Mouse (Mus musculus) retina, postnatal 1 day (tissue): ENCODE measurements around the gene Tpd52l2.

ENCODE experiments used
- DNase-seq: peaks from one replicate; pipeline ENCODE4 v3.0.0-alpha.2; 2012

The Tpd52l2 gene

GRCm38 (mm10) chr2:181541761-181542380, 44.9 kb downstream of the Tpd52l2 start:
- DNase-seq, result no peak

- DNase-seq, result no peak
Measured at GRCm38 (mm10) chr2:181546142-181546541, 49.2 kb downstream of the Tpd52l2 start.

GRCm38 (mm10) chr2:181548227-181548626, 51.3 kb downstream of the Tpd52l2 start:
- no peak for DNase-seq

GRCm38 (mm10) chr2:181548682-181549081, 51.7 kb downstream of the Tpd52l2 start:
- DNase-seq, result no peak

GRCm38 (mm10) chr2:181550233-181550632, 53.3 kb downstream of the Tpd52l2 start:
- no peak for DNase-seq

- no peak for DNase-seq
Measured at GRCm38 (mm10) chr2:181553772-181554171, 56.8 kb downstream of the Tpd52l2 start.

- no peak for DNase-seq
Measured at GRCm38 (mm10) chr2:181567338-181567737, 70.4 kb downstream of the Tpd52l2 start.
